29 mouse cellular contexts compared by ENCODE assay signal in genomic region chr14:78533701-78534100, GRCm38 (mm10). TPM values are rescaled to one million over a fixed set of nuclear protein-coding genes. Genes with fewer than 3 reads are reported as not detected.
DNase-seq lines count a peak whose midpoint lies in the region; ATAC-seq and TF ChIP-seq lines count a peak whose summit lies in the region.
"Had no signal": no experiment of that assay in that cellular context is flagged by ENCODE, and none has a peak within 500 bp of the region (broad histone marks: within the 10 kb centered on the region; RNA-seq: fewer than 3 reads in every experiment).

No protein-coding gene starts in this region.

- H3K36me3 ChIP-seq in limb, embryonic 12.5 days = no peaks in the 10 kb centered on the region
- 0 out of 2 replicates have a peak, but pooled peaks cover 2% of the 10 kb centered on the region for H3K36me3 ChIP-seq in limb, embryonic 10.5 days
- H3K36me3 ChIP-seq in midbrain, embryonic 11.5 days (ENCODE audit: control insufficient read depth, insufficient read depth, low read length) = no peaks in the 10 kb centered on the region
- H3K36me3 ChIP-seq in midbrain, postnatal 0 days (ENCODE audit: insufficient read depth, low read length) = no peaks in the 10 kb centered on the region
- no peaks in the 10 kb centered on the region for H3K36me3 ChIP-seq in neural tube, embryonic 14.5 days (ENCODE audit: control insufficient read depth, insufficient read depth, low read length)
- H3K36me3 ChIP-seq in midbrain, embryonic 16.5 days (ENCODE audit: control insufficient read depth, insufficient read depth, low read length) = no peaks in the 10 kb centered on the region
- H3K36me3 ChIP-seq: embryonic facial prominence, embryonic 10.5 days; embryonic facial prominence, embryonic 13.5 days; forebrain, embryonic 12.5 days; heart, embryonic 15.5 days; hindbrain, embryonic 10.5 days; hindbrain, embryonic 13.5 days had no signal

- H3K4me2 ChIP-seq in limb, embryonic 12.5 days = peak overlapping the region; percentile 5; the same call in 1 of the 2 replicates
- H3K4me2 ChIP-seq in midbrain, embryonic 11.5 days = no peak overlapping the region
- H3K4me2 ChIP-seq in midbrain, postnatal 0 days (ENCODE audit: low read depth, low read length, poor library complexity, severe bottlenecking) = no peak overlapping the region
- H3K4me2 ChIP-seq in neural tube, embryonic 14.5 days (ENCODE audit: low read depth, low read length) = 0 out of 2 replicates have a peak overlapping the region, but pooled peaks have one; percentile 7
- H3K4me2 ChIP-seq in midbrain, embryonic 16.5 days (ENCODE audit: low read length) = no peak overlapping the region
- H3K4me2 ChIP-seq: embryonic facial prominence, embryonic 13.5 days; forebrain, embryonic 12.5 days; heart, embryonic 11.5 days; heart, embryonic 15.5 days; hindbrain, embryonic 13.5 days had no signal

- H3K9me3 ChIP-seq in limb, embryonic 12.5 days = no peaks in the 10 kb centered on the region
- H3K9me3 ChIP-seq in limb, embryonic 10.5 days (replicated peaks) = no peaks in the 10 kb centered on the region
- no peaks in the 10 kb centered on the region for H3K9me3 ChIP-seq in midbrain, embryonic 11.5 days (ENCODE audit: control insufficient read depth, low read length)
- no peaks in the 10 kb centered on the region for H3K9me3 ChIP-seq in midbrain, postnatal 0 days (ENCODE audit: low read length)
- H3K9me3 ChIP-seq in neural tube, embryonic 14.5 days (ENCODE audit: control insufficient read depth, low read length) = no peaks in the 10 kb centered on the region
- no peaks in the 10 kb centered on the region for H3K9me3 ChIP-seq in midbrain, embryonic 16.5 days (replicated peaks; ENCODE audit: control insufficient read depth, low read length, poor library complexity, severe bottlenecking)
- H3K9me3 ChIP-seq: embryonic facial prominence, embryonic 10.5 days; embryonic facial prominence, embryonic 13.5 days; forebrain, embryonic 12.5 days; heart, embryonic 15.5 days; hindbrain, embryonic 10.5 days; hindbrain, embryonic 13.5 days had no signal

- DNase-seq in limb, embryonic 10.5 days (ENCODE audit: low spot score) = no peak
- DNase-seq in midbrain, embryonic 11.5 days (ENCODE audit: low spot score, missing footprints) = peak; percentile 72
- DNase-seq in midbrain, postnatal 0 days (ENCODE audit: low spot score) = no peak
- DNase-seq in neural tube, embryonic 10.5 days (ENCODE audit: extremely low spot score, low spot score) = no peak
- DNase-seq in spleen, postnatal 10 days (ENCODE audit: low spot score in 2 of 2) = no peak
- DNase-seq: adrenal gland, adult 2 months; adrenal gland, postnatal 14 days; cerebellum, adult 11 months; cerebellum, adult 2 months; cerebellum, adult 9-11 months; cerebellum, postnatal 36 days; embryo, embryonic 11 days; gastrocnemius, postnatal 10 days; gastrocnemius, postnatal 36 days; heart, postnatal 10 days; heart, postnatal 36 days had no signal

- H3K4me3 ChIP-seq in limb, embryonic 12.5 days (replicated peaks) = no peak overlapping the region
- H3K4me3 ChIP-seq in limb, embryonic 10.5 days = no peak overlapping the region
- H3K4me3 ChIP-seq in midbrain, embryonic 11.5 days (ENCODE audit: low read depth, low read length) = no peak overlapping the region
- no peak overlapping the region for H3K4me3 ChIP-seq in midbrain, postnatal 0 days (ENCODE audit: low read depth, low read length)
- H3K4me3 ChIP-seq in neural tube, embryonic 14.5 days (ENCODE audit: low read depth, low read length) = no peak overlapping the region
- H3K4me3 ChIP-seq in midbrain, embryonic 16.5 days (ENCODE audit: low read depth, low read length) = no peak overlapping the region
- H3K4me3 ChIP-seq: embryonic facial prominence, embryonic 10.5 days; embryonic facial prominence, embryonic 13.5 days; erythroblast, embryonic 14.5 days; forebrain, embryonic 12.5 days; heart, embryonic 15.5 days; hindbrain, embryonic 10.5 days; hindbrain, embryonic 13.5 days had no signal

- no peaks in the 10 kb centered on the region for H3K27me3 ChIP-seq in limb, embryonic 12.5 days
- H3K27me3 ChIP-seq in limb, embryonic 10.5 days (ENCODE audit: low read depth, poor library complexity, severe bottlenecking) = no peaks in the 10 kb centered on the region
- H3K27me3 ChIP-seq in midbrain, embryonic 11.5 days (ENCODE audit: control insufficient read depth, insufficient read depth, low read length) = no peaks in the 10 kb centered on the region
- no peaks in the 10 kb centered on the region for H3K27me3 ChIP-seq in midbrain, postnatal 0 days (ENCODE audit: insufficient read depth, low read length)
- H3K27me3 ChIP-seq in neural tube, embryonic 14.5 days (ENCODE audit: control insufficient read depth, insufficient read depth, low read length) = no peaks in the 10 kb centered on the region
- H3K27me3 ChIP-seq in midbrain, embryonic 16.5 days (ENCODE audit: control insufficient read depth, insufficient read depth, low read depth, low read length) = no peaks in the 10 kb centered on the region
- H3K27me3 ChIP-seq: embryonic facial prominence, embryonic 13.5 days; forebrain, embryonic 12.5 days; heart, embryonic 15.5 days; hindbrain, embryonic 13.5 days had no signal

- no peak for ATAC-seq in limb, embryonic 12.5 days (ENCODE audit: insufficient number of reproducible peaks, insufficient read depth, low FRiP score, low TSS enrichment, low read depth)
- no peak for ATAC-seq in midbrain, embryonic 11.5 days (ENCODE audit: low FRiP score)
- ATAC-seq in midbrain, postnatal 0 days (ENCODE audit: low FRiP score) = no peak
- no peak for ATAC-seq in neural tube, embryonic 14.5 days (ENCODE audit: low read depth)
- ATAC-seq in midbrain, embryonic 16.5 days = no peak
- ATAC-seq: CD4-positive, CD25-positive, alpha-beta regulatory T cell, adult 4 months; forebrain, embryonic 16.5 days had no signal

- no peak overlapping the region for H3K27ac ChIP-seq in limb, embryonic 12.5 days
- no peak overlapping the region for H3K27ac ChIP-seq in limb, embryonic 10.5 days
- no peak overlapping the region for H3K27ac ChIP-seq in midbrain, embryonic 11.5 days (ENCODE audit: low read depth, low read length)
- no peak overlapping the region for H3K27ac ChIP-seq in midbrain, postnatal 0 days (ENCODE audit: low read depth, low read length)
- no peak overlapping the region for H3K27ac ChIP-seq in neural tube, embryonic 14.5 days (ENCODE audit: low read depth, low read length)
- no peak overlapping the region for H3K27ac ChIP-seq in midbrain, embryonic 16.5 days (ENCODE audit: low read length)
- H3K27ac ChIP-seq: embryonic facial prominence, embryonic 10.5 days; embryonic facial prominence, embryonic 13.5 days; forebrain, embryonic 12.5 days; hindbrain, embryonic 10.5 days; hindbrain, embryonic 13.5 days had no signal

- H3K4me1 ChIP-seq in limb, embryonic 12.5 days (replicated peaks) = peaks cover 49% of the 10 kb centered on the region
- H3K4me1 ChIP-seq in limb, embryonic 10.5 days = peaks cover 43% of the 10 kb centered on the region
- peaks cover 10% of the 10 kb centered on the region for H3K4me1 ChIP-seq in midbrain, embryonic 11.5 days (ENCODE audit: control insufficient read depth, insufficient read depth, low read length)
- H3K4me1 ChIP-seq in midbrain, postnatal 0 days (ENCODE audit: insufficient read depth, low read length) = 0 out of 2 replicates have a peak, but pooled peaks cover 7% of the 10 kb centered on the region
- peaks cover 28% of the 10 kb centered on the region for H3K4me1 ChIP-seq in neural tube, embryonic 14.5 days (ENCODE audit: control insufficient read depth, insufficient read depth, low read length)
- H3K4me1 ChIP-seq in midbrain, embryonic 16.5 days (ENCODE audit: control insufficient read depth, insufficient read depth, low read length) = peaks cover 36% of the 10 kb centered on the region

- WGBS in limb, embryonic 12.5 days = 84% methylated on average over 3 of the region's 3 CpGs
- 90% methylated on average over 3 of the region's 3 CpGs for WGBS in limb, embryonic 10.5 days
- WGBS in midbrain, embryonic 11.5 days = 88% methylated on average over 3 of the region's 3 CpGs
- WGBS in midbrain, postnatal 0 days = 86% methylated on average over 3 of the region's 3 CpGs
- 92% methylated on average over 3 of the region's 3 CpGs for WGBS in neural tube, embryonic 14.5 days
- WGBS in midbrain, embryonic 16.5 days = 94% methylated on average over 3 of the region's 3 CpGs

- no peak overlapping the region for H3K9ac ChIP-seq in limb, embryonic 12.5 days (replicated peaks)
- H3K9ac ChIP-seq in midbrain, embryonic 11.5 days (ENCODE audit: low read length) = no peak overlapping the region
- H3K9ac ChIP-seq in midbrain, postnatal 0 days (replicated peaks; ENCODE audit: low read length, poor library complexity, severe bottlenecking) = no peak overlapping the region
- no peak overlapping the region for H3K9ac ChIP-seq in neural tube, embryonic 14.5 days (replicated peaks; ENCODE audit: low read depth, low read length)
- 0 out of 2 replicates have a peak overlapping the region, but pooled peaks have one; percentile 11 for H3K9ac ChIP-seq in midbrain, embryonic 16.5 days (ENCODE audit: low read depth, low read length)
- H3K9ac ChIP-seq: embryonic facial prominence, embryonic 13.5 days; forebrain, embryonic 12.5 days; heart, embryonic 15.5 days; hindbrain, embryonic 13.5 days had no signal

- no peak for TF ChIP-seq CTCF in midbrain, postnatal 0 days (IDR thresholded peaks at IDR 0.05)

RNA-seq across cellular contexts. Expression of gene Akap11, which starts 2.9 kb away (rescaled TPM):
- polyA plus RNA-seq in limb, embryonic 12.5 days (2016; fragmentation: Nextera tagmentation; extraction: Ambion mirVana) = 25.6 and 27.1 TPM in 2 replicates
- polyA plus RNA-seq in limb, embryonic 10.5 days (2016; fragmentation: Nextera tagmentation; extraction: Ambion mirVana) = 17.7 and 21.9 TPM in 2 replicates
- polyA plus RNA-seq in midbrain, embryonic 11.5 days (2014; fragmentation: Nextera tagmentation; extraction: Ambion mirVana) = 17.6 and 22.4 TPM in 2 replicates
- 83.0 and 115 TPM in 2 replicates for total RNA-seq in midbrain, postnatal 0 days (2014; rRNA removed)
- 27.4 and 33.5 TPM in 2 replicates for polyA plus RNA-seq in midbrain, postnatal 0 days (2015; fragmentation: Nextera tagmentation; extraction: Ambion mirVana)
- polyA plus RNA-seq in neural tube, embryonic 14.5 days (2014; fragmentation: Nextera tagmentation; extraction: Ambion mirVana) = 37.5 and 40.3 TPM in 2 replicates
- polyA plus RNA-seq in midbrain, embryonic 16.5 days (2015; fragmentation: Nextera tagmentation; extraction: Ambion mirVana) = 39.7 and 45.5 TPM in 2 replicates

Comparison
In these comparisons a context has a peak if more than half of its experiments do, and no peak if none do; other contexts are left out.
1. H3K4me2 ChIP-seq: peak in limb, embryonic 12.5 days (single experiment) and neural tube, embryonic 14.5 days (single experiment); none in midbrain, embryonic 11.5 days (single experiment), midbrain, postnatal 0 days (single experiment) and midbrain, embryonic 16.5 days (single experiment).